Mouse (Mus musculus) embryonic facial prominence, embryonic 10.5 days (tissue): ENCODE results near the gene Brat1. TPM values are rescaled to one million over a fixed set of nuclear protein-coding genes. Genes with fewer than 3 reads are reported as not detected.
"Not testable (repeated sequence)": the region's sequence is repeated elsewhere in the genome, so short reads cannot be mapped to it uniquely, and the experiment has no call there.

Source experiments
- DNase-seq: peaks from one replicate; pipeline ENCODE4 v3.0.0-alpha.2; 2017; ENCODE audit warnings: low spot score
- H3K27ac ChIP-seq: fragments of 300-500 bp; sonication (generic); replicated peaks from 2 replicates; pipeline ENCODE4 v1.5.1; 2016; ENCODE audit warnings: mild to moderate bottlenecking
- H3K27me3 ChIP-seq: fragments of 300-500 bp; sonication (generic); replicated peaks from 2 replicates; pipeline ENCODE4 v1.6.1; 2016; ENCODE audit warnings: low read depth, mild to moderate bottlenecking; ENCODE audit not compliant: poor library complexity, severe bottlenecking
- H3K36me3 ChIP-seq: fragments of 300-500 bp; sonication (generic); replicated peaks from 2 replicates; pipeline ENCODE4 v1.6.1; 2016; ENCODE audit warnings: mild to moderate bottlenecking, moderate library complexity
- H3K4me1 ChIP-seq: fragments of 300-500 bp; sonication (generic); 2 replicates; pipeline ENCODE4 v1.6.1; 2016
- H3K4me3 ChIP-seq: fragments of 300-500 bp; sonication (generic); 2 replicates; pipeline ENCODE4 v1.5.1; 2016; ENCODE audit warnings: mild to moderate bottlenecking, moderate library complexity
- H3K9me3 ChIP-seq: fragments of 300-500 bp; sonication (generic); 2 replicates; pipeline ENCODE4 v1.6.1; 2016; ENCODE audit warnings: mild to moderate bottlenecking
- WGBS: fragments of 180-500 bp; shearing (Covaris S2); methylation state at CpG from one replicate; pipeline ENCODE4 v1.1.7; 2016; 5-methylcytosine and 5-hydroxymethylcytosine counted together
- polyA plus RNA-seq: library from polyadenylated mRNA; unstranded; fragments of >200 nt; fragmentation: Nextera tagmentation; extraction: Ambion mirVana; gene quantifications from 2 replicates; pipeline ENCODE4 v1.2.1, GENCODE M21; 2016

Brat1 gene
- polyA plus RNA-seq: 22.8 and 24.9 TPM in 2 replicates

- peaks cover 50% of the 10 kb centered on the region for H3K4me1 ChIP-seq
- no peaks in the 10 kb centered on the region for H3K9me3 ChIP-seq
- H3K4me3 ChIP-seq: peak within 1 kb of the TSS; percentile 70
- peaks cover 30% of the 10 kb centered on the region for H3K36me3 ChIP-seq
- peak within 1 kb of the TSS; percentile 97 for H3K27ac ChIP-seq
- DNase-seq: peak; percentile 100
- no peaks in the 10 kb centered on the region for H3K27me3 ChIP-seq
- WGBS: under 1% methylated on average over 69 of the region's 69 CpGs
Observed at GRCm38 (mm10) chr5:140704378-140705251, at the start of gene Brat1. Brat1 (plus strand) TSS chr5:140705011.

- Histone ChIP-seq H3K4me3 (0 out of 2 replicates have a peak overlapping the region, but pooled peaks have one; percentile 8), H3K36me3 (no peaks in the 10 kb centered on the region), H3K4me1 (peaks cover 36% of the 10 kb centered on the region), H3K27me3 (peaks cover 12% of the 10 kb centered on the region; the same call in 1 of the 2 replicates), H3K9me3 (no peaks in the 10 kb centered on the region), H3K27ac (peak overlapping the region; percentile 19; the same call in 1 of the 2 replicates)
- WGBS: 41% methylated on average over 16 of the region's 16 CpGs
- no peak for DNase-seq
Observed at GRCm38 (mm10) chr5:140659607-140660272, 45.1 kb upstream of the Brat1 start.

- Histone ChIP-seq H3K4me3 (no peak overlapping the region), H3K4me1 (peaks cover 36% of the 10 kb centered on the region), H3K9me3 (no peaks in the 10 kb centered on the region), H3K36me3 (peaks cover 2% of the 10 kb centered on the region; the same call in 1 of the 2 replicates), H3K27ac (no peak overlapping the region), H3K27me3 (peaks cover 12% of the 10 kb centered on the region; the same call in 1 of the 2 replicates)
- DNase-seq: no peak
- 86% methylated on average over 1 of the region's 1 CpGs for WGBS
Observed at GRCm38 (mm10) chr5:140660398-140660797, 44.4 kb upstream of the Brat1 start.

GRCm38 (mm10) chr5:140661427-140661826 lies 43.4 kb upstream of the Brat1 start:
- Histone ChIP-seq H3K27me3 (peaks cover 12% of the 10 kb centered on the region; the same call in 1 of the 2 replicates), H3K4me3 (no peak overlapping the region), H3K9me3 (no peaks in the 10 kb centered on the region), H3K4me1 (peaks cover 36% of the 10 kb centered on the region), H3K36me3 (peaks cover 8% of the 10 kb centered on the region), H3K27ac (no peak overlapping the region)
- no peak for DNase-seq
- 76% methylated on average over 8 of the region's 8 CpGs for WGBS

GRCm38 (mm10) chr5:140661875-140662643 lies 42.8 kb upstream of the Brat1 start:
- Histone ChIP-seq H3K4me1 (peaks cover 36% of the 10 kb centered on the region), H3K27me3 (peaks cover 12% of the 10 kb centered on the region; the same call in 1 of the 2 replicates), H3K4me3 (no peak overlapping the region), H3K36me3 (peaks cover 10% of the 10 kb centered on the region), H3K27ac (0 out of 2 replicates have a peak overlapping the region, but pooled peaks have one; percentile 30), H3K9me3 (no peaks in the 10 kb centered on the region)
- DNase-seq: no peak
- WGBS: 74% methylated on average over 12 of the region's 12 CpGs

- 69% methylated on average over 17 of the region's 17 CpGs for WGBS
- Histone ChIP-seq H3K9me3 (no peaks in the 10 kb centered on the region), H3K27ac (0 out of 2 replicates have a peak overlapping the region, but pooled peaks have one; percentile 30), H3K4me1 (peaks cover 34% of the 10 kb centered on the region), H3K27me3 (peaks cover 12% of the 10 kb centered on the region; the same call in 1 of the 2 replicates), H3K4me3 (no peak overlapping the region), H3K36me3 (peaks cover 19% of the 10 kb centered on the region)
- DNase-seq: no peak
Observed at GRCm38 (mm10) chr5:140662741-140663592, 41.8 kb upstream of the Brat1 start.

GRCm38 (mm10) chr5:140663621-140664180 lies 41.1 kb upstream of the Brat1 start:
- H3K9me3 ChIP-seq: peaks cover 4% of the 10 kb centered on the region; the same call in 1 of the 2 replicates
- peaks cover 12% of the 10 kb centered on the region; the same call in 1 of the 2 replicates for H3K27me3 ChIP-seq
- 63% methylated on average over 7 of the region's 7 CpGs for WGBS
- H3K4me3 ChIP-seq: no peak overlapping the region
- no peak overlapping the region for H3K27ac ChIP-seq
- H3K4me1 ChIP-seq: peaks cover 34% of the 10 kb centered on the region
- DNase-seq: peak; percentile 63
- peaks cover 26% of the 10 kb centered on the region for H3K36me3 ChIP-seq

- peaks cover 10% of the 10 kb centered on the region for H3K9me3 ChIP-seq
- no peaks in the 10 kb centered on the region for H3K27me3 ChIP-seq
- no peak for DNase-seq
- 93% methylated on average over 6 of the region's 6 CpGs for WGBS
- no peak overlapping the region for H3K27ac ChIP-seq
- H3K4me1 ChIP-seq: peaks cover 4% of the 10 kb centered on the region; the same call in 1 of the 2 replicates
- peaks cover 90% of the 10 kb centered on the region for H3K36me3 ChIP-seq
- no peak overlapping the region for H3K4me3 ChIP-seq
Observed at GRCm38 (mm10) chr5:140672115-140672514, 32.7 kb upstream of the Brat1 start.

GRCm38 (mm10) chr5:140672603-140673002 lies 32.2 kb upstream of the Brat1 start:
- not testable (repeated sequence) for H3K4me1 ChIP-seq, H3K27ac ChIP-seq, H3K4me3 ChIP-seq, DNase-seq, H3K27me3 ChIP-seq
- Histone ChIP-seq H3K36me3 (peaks cover 90% of the 10 kb centered on the region), H3K9me3 (peaks cover 10% of the 10 kb centered on the region)
- WGBS: 91% methylated on average over 6 of the region's 6 CpGs

- peaks cover 2% of the 10 kb centered on the region; the same call in 1 of the 2 replicates for H3K4me1 ChIP-seq
- no peak overlapping the region for H3K4me3 ChIP-seq
- H3K36me3 ChIP-seq: peaks cover 90% of the 10 kb centered on the region
- DNase-seq: no peak
- WGBS: 90% methylated on average over 17 of the region's 17 CpGs
- H3K27me3 ChIP-seq: no peaks in the 10 kb centered on the region
- H3K9me3 ChIP-seq: peaks cover 3% of the 10 kb centered on the region
- H3K27ac ChIP-seq: no peak overlapping the region
Observed at GRCm38 (mm10) chr5:140674036-140674435, 30.8 kb upstream of the Brat1 start.

- Histone ChIP-seq H3K4me3 (no peak overlapping the region), H3K9me3 (no peaks in the 10 kb centered on the region), H3K27me3 (no peaks in the 10 kb centered on the region), H3K36me3 (peaks cover 81% of the 10 kb centered on the region), H3K27ac (0 out of 2 replicates have a peak overlapping the region, but pooled peaks have one; percentile 14), H3K4me1 (peaks cover 2% of the 10 kb centered on the region; the same call in 1 of the 2 replicates)
- WGBS: 92% methylated on average over 11 of the region's 11 CpGs
- DNase-seq: no peak
Observed at GRCm38 (mm10) chr5:140675079-140675478, 29.7 kb upstream of the Brat1 start.
